Mouse (Mus musculus) liver, embryonic 13.5 days (tissue): Measurements from ENCODE around the gene Tspan11. TPM values are rescaled to one million over a fixed set of nuclear protein-coding genes. Genes with fewer than 3 reads are reported as not detected.

Experiments
- ATAC-seq: fragments of 200-750 bp; cut with Nextera tagmentation; 2 replicates; pipeline ENCODE4 v1.8.0; 2017; ENCODE audit warnings: low read depth, mild to moderate bottlenecking, moderate number of reproducible peaks, moderate library complexity
- DNase-seq: peaks from one replicate; pipeline ENCODE4 v3.0.0; 2022
- H3K27ac ChIP-seq: fragments of 300-500 bp; sonication (generic); 2 replicates; pipeline ENCODE4 v1.5.1; 2015; ENCODE audit warnings: moderate library complexity, mild to moderate bottlenecking, inconsistent platforms
- H3K27me3 ChIP-seq: fragments of 300-500 bp; sonication (generic); 2 replicates; pipeline ENCODE4 v1.6.1; 2015; ENCODE audit warnings: mild to moderate bottlenecking, inconsistent platforms
- H3K36me3 ChIP-seq: fragments of 300-500 bp; sonication (generic); 2 replicates; pipeline ENCODE4 v1.6.1; 2015; ENCODE audit warnings: mild to moderate bottlenecking, inconsistent platforms
- H3K4me1 ChIP-seq: fragments of 300-500 bp; sonication (generic); replicated peaks from 2 replicates; pipeline ENCODE4 v1.6.1; 2015; ENCODE audit warnings: inconsistent platforms
- H3K4me2 ChIP-seq: fragments of 300-500 bp; sonication (generic); 2 replicates; pipeline ENCODE4 v1.6.1; 2015; ENCODE audit warnings: inconsistent platforms, mild to moderate bottlenecking, moderate library complexity
- H3K4me3 ChIP-seq: fragments of 300-500 bp; sonication (generic); replicated peaks from 2 replicates; pipeline ENCODE4 v1.5.1; 2015; ENCODE audit warnings: mild to moderate bottlenecking, inconsistent platforms
- H3K9ac ChIP-seq: fragments of 300-500 bp; sonication (generic); 2 replicates; pipeline ENCODE4 v1.6.1; 2015; ENCODE audit warnings: mild to moderate bottlenecking, inconsistent platforms
- H3K9me3 ChIP-seq: fragments of 300-500 bp; sonication (generic); replicated peaks from 2 replicates; pipeline ENCODE4 v1.6.1; 2016; ENCODE audit warnings: inconsistent platforms
- WGBS: fragments of 180-500 bp; shearing (Covaris S2); methylation state at CpG from one replicate; pipeline ENCODE4 v1.1.7; 2015; ENCODE audit not compliant: insufficient replicate concordance; 5-methylcytosine and 5-hydroxymethylcytosine counted together
- polyA plus RNA-seq: library from polyadenylated mRNA; unstranded; fragments of >200 nt; fragmentation: Nextera tagmentation; extraction: Ambion mirVana; gene quantifications from 2 replicates; pipeline ENCODE4 v1.2.1, GENCODE M21; 2015

The Tspan11 gene
- 0.17 and 0.21 TPM in 2 replicates for polyA plus RNA-seq

- H3K4me1 ChIP-seq: no peaks in the 10 kb centered on the region; the same call in 1 of the 2 replicates
- ATAC-seq (no peak), DNase-seq (no peak)
- peak within 1 kb of the TSS; percentile 52 for H3K4me2 ChIP-seq
- no peak within 1 kb of the TSS for H3K27ac ChIP-seq
- no peak within 1 kb of the TSS for H3K9ac ChIP-seq
- no peaks in the 10 kb centered on the region for H3K36me3 ChIP-seq
- H3K9me3 ChIP-seq: no peaks in the 10 kb centered on the region
- WGBS: 7% methylated on average over 36 of the region's 36 CpGs
- H3K4me3 ChIP-seq: peak within 1 kb of the TSS; percentile 32
- H3K27me3 ChIP-seq: peaks cover 37% of the 10 kb centered on the region
Measured at GRCm38 (mm10) chr6:127887511-127888421, at the start of gene Tspan11. Gene Tspan11, plus strand, starts transcription at chr6:127887589.

GRCm38 (mm10) chr6:127837910-127838309 lies 49.5 kb upstream of the Tspan11 start:
- Histone ChIP-seq H3K27ac (no peak overlapping the region), H3K4me3 (no peak overlapping the region), H3K36me3 (no peaks in the 10 kb centered on the region), H3K9me3 (0 out of 2 replicates have a peak, but pooled peaks cover 3% of the 10 kb centered on the region), H3K27me3 (no peaks in the 10 kb centered on the region), H3K4me2 (no peak overlapping the region), H3K9ac (no peak overlapping the region), H3K4me1 (no peaks in the 10 kb centered on the region)
- 88% methylated on average over 4 of the region's 4 CpGs for WGBS
- DNase-seq (no peak), ATAC-seq (no peak)

- Histone ChIP-seq H3K4me1 (no peaks in the 10 kb centered on the region), H3K27me3 (no peaks in the 10 kb centered on the region), H3K9ac (no peak overlapping the region), H3K4me3 (no peak overlapping the region), H3K9me3 (0 out of 2 replicates have a peak, but pooled peaks cover 3% of the 10 kb centered on the region), H3K36me3 (no peaks in the 10 kb centered on the region), H3K27ac (no peak overlapping the region), H3K4me2 (no peak overlapping the region)
- ATAC-seq (no peak), DNase-seq (no peak)
- 62% methylated on average over 2 of the region's 2 CpGs for WGBS
Measured at GRCm38 (mm10) chr6:127839538-127839937, 47.9 kb upstream of the Tspan11 start.

- H3K4me2 ChIP-seq: no peak overlapping the region
- H3K27me3 ChIP-seq: no peaks in the 10 kb centered on the region
- H3K4me3 ChIP-seq: no peak overlapping the region
- no peaks in the 10 kb centered on the region for H3K4me1 ChIP-seq
- 73% methylated on average over 7 of the region's 7 CpGs for WGBS
- H3K9me3 ChIP-seq: 0 out of 2 replicates have a peak, but pooled peaks cover 3% of the 10 kb centered on the region
- H3K27ac ChIP-seq: no peak overlapping the region
- no peak overlapping the region for H3K9ac ChIP-seq
- H3K36me3 ChIP-seq: no peaks in the 10 kb centered on the region
- DNase-seq: no peak
- no peak for ATAC-seq
Measured at GRCm38 (mm10) chr6:127840171-127840570, 47.2 kb upstream of the Tspan11 start.

- ATAC-seq (no peak), DNase-seq (no peak)
- H3K4me1 ChIP-seq: no peaks in the 10 kb centered on the region
- H3K36me3 ChIP-seq: no peaks in the 10 kb centered on the region
- no peaks in the 10 kb centered on the region for H3K27me3 ChIP-seq
- H3K4me3 ChIP-seq: no peak overlapping the region
- H3K27ac ChIP-seq: no peak overlapping the region
- 0 out of 2 replicates have a peak, but pooled peaks cover 3% of the 10 kb centered on the region for H3K9me3 ChIP-seq
- WGBS: 56% methylated on average over 7 of the region's 7 CpGs
- no peak overlapping the region for H3K4me2 ChIP-seq
- H3K9ac ChIP-seq: no peak overlapping the region
Measured at GRCm38 (mm10) chr6:127841326-127841725, 46.1 kb upstream of the Tspan11 start.

GRCm38 (mm10) chr6:127846521-127846920 lies 40.9 kb upstream of the Tspan11 start:
- Histone ChIP-seq H3K4me1 (no peaks in the 10 kb centered on the region), H3K27ac (no peak overlapping the region), H3K9me3 (0 out of 2 replicates have a peak, but pooled peaks cover 3% of the 10 kb centered on the region), H3K4me2 (no peak overlapping the region), H3K9ac (no peak overlapping the region), H3K36me3 (no peaks in the 10 kb centered on the region), H3K4me3 (no peak overlapping the region), H3K27me3 (no peaks in the 10 kb centered on the region)
- ATAC-seq (no peak), DNase-seq (no peak)
- 55% methylated on average over 6 of the region's 6 CpGs for WGBS

GRCm38 (mm10) chr6:127849496-127849895 lies 37.9 kb upstream of the Tspan11 start:
- DNase-seq (no peak), ATAC-seq (no peak)
- Histone ChIP-seq H3K4me2 (no peak overlapping the region), H3K4me1 (no peaks in the 10 kb centered on the region), H3K9ac (no peak overlapping the region), H3K27me3 (no peaks in the 10 kb centered on the region), H3K9me3 (no peaks in the 10 kb centered on the region), H3K27ac (no peak overlapping the region), H3K36me3 (no peaks in the 10 kb centered on the region), H3K4me3 (no peak overlapping the region)
- WGBS: 63% methylated on average over 6 of the region's 6 CpGs

GRCm38 (mm10) chr6:127851611-127852010 lies 35.8 kb upstream of the Tspan11 start:
- no peak for DNase-seq
- WGBS: 48% methylated on average over 4 of the region's 4 CpGs
- H3K27me3 ChIP-seq: no peaks in the 10 kb centered on the region
- H3K4me3 ChIP-seq: no peak overlapping the region
- H3K9me3 ChIP-seq: no peaks in the 10 kb centered on the region
- H3K9ac ChIP-seq: no peak overlapping the region
- H3K36me3 ChIP-seq: no peaks in the 10 kb centered on the region
- no peak overlapping the region for H3K4me2 ChIP-seq
- no peaks in the 10 kb centered on the region for H3K4me1 ChIP-seq
- H3K27ac ChIP-seq: no peak overlapping the region
- no peak for ATAC-seq

- H3K36me3 ChIP-seq: no peaks in the 10 kb centered on the region
- H3K27ac ChIP-seq: no peak overlapping the region
- no peaks in the 10 kb centered on the region for H3K4me1 ChIP-seq
- no peaks in the 10 kb centered on the region for H3K9me3 ChIP-seq
- no peak overlapping the region for H3K9ac ChIP-seq
- DNase-seq (no peak), ATAC-seq (no peak)
- no peak overlapping the region for H3K4me3 ChIP-seq
- H3K27me3 ChIP-seq: no peaks in the 10 kb centered on the region
- no peak overlapping the region for H3K4me2 ChIP-seq
- WGBS: 72% methylated on average over 7 of the region's 7 CpGs
Measured at GRCm38 (mm10) chr6:127853241-127853640, 34.1 kb upstream of the Tspan11 start.

GRCm38 (mm10) chr6:127853771-127854687 lies 33.4 kb upstream of the Tspan11 start:
- Histone ChIP-seq H3K4me2 (no peak overlapping the region), H3K36me3 (no peaks in the 10 kb centered on the region), H3K4me3 (no peak overlapping the region), H3K27me3 (no peaks in the 10 kb centered on the region), H3K9me3 (no peaks in the 10 kb centered on the region), H3K27ac (no peak overlapping the region), H3K4me1 (no peaks in the 10 kb centered on the region), H3K9ac (no peak overlapping the region)
- 22% methylated on average over 16 of the region's 16 CpGs for WGBS
- no peak for ATAC-seq
- DNase-seq: no peak

GRCm38 (mm10) chr6:127854688-127855013 lies 32.7 kb upstream of the Tspan11 start:
- Histone ChIP-seq H3K36me3 (no peaks in the 10 kb centered on the region), H3K27ac (no peak overlapping the region), H3K27me3 (no peaks in the 10 kb centered on the region), H3K4me2 (no peak overlapping the region), H3K4me3 (no peak overlapping the region), H3K9me3 (no peaks in the 10 kb centered on the region), H3K9ac (no peak overlapping the region), H3K4me1 (no peaks in the 10 kb centered on the region)
- ATAC-seq: no peak
- 63% methylated on average over 2 of the region's 2 CpGs for WGBS
- no peak for DNase-seq
